Mouse (Mus musculus): ENCODE results near the gene Dagla. TPM values are rescaled to one million over a fixed set of nuclear protein-coding genes. Genes with fewer than 3 reads are reported as not detected.

Dagla gene
- polyA plus RNA-seq, 1 experiment from 2014 or later, result 3.2 TPM

DNA sequence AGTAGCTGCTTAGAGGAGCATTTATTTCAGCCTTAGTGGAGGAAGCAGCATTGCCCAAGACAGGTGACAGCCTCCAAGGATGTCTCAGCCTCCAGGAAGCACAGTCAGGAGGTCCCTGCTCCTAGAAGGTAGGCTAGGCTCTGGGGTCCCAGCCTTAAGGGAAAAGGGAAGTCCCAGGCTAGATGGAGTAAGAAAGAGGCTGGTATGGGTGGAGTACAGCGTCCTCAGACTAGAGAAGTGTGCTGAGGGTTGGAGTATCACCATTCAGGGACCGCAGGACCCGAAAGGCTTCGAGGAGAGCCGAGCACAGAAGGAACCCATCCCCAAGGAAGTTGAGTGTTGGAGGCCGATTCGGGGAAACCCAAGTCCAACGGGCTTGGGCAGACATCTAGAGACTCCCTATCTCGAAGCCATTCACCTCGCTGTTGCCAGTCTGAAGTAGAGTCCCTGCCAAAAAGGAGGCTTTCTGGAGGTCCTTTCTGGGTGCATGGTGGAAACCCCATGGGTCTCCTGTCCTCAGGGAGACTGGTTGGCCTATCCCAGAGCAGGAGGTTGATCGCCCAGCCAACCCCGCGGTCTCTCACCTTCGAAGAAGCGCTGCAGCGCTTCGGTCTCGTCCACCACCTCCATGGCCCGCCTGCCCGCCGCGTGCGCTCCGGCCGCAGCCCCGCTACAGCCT lies 64.6 kb downstream of the Dagla start:
- ATAC-seq (ENCODE audit: low read depth), result peak; percentile 3; the same call in 1 of the 2 replicates
- Histone ChIP-seq H3K4me2 (ENCODE audit: low read depth, low read length) (peak overlapping the region; percentile 87), H3K36me3 (ENCODE audit: control insufficient read depth, insufficient read depth, low read length) (no peaks in the 10 kb centered on the region), H3K27ac (ENCODE audit: low read length) (no peak overlapping the region), H3K9ac (ENCODE audit: low read length) (peak overlapping the region; percentile 72), H3K4me1 (replicated peaks; ENCODE audit: control insufficient read depth, insufficient read depth, low read length) (peaks cover 18% of the 10 kb centered on the region), H3K4me3 (ENCODE audit: low read length) (peak overlapping the region; percentile 51), H3K27me3 (ENCODE audit: control insufficient read depth, insufficient read depth, low read depth, low read length) (no peaks in the 10 kb centered on the region), H3K9me3 (ENCODE audit: control insufficient read depth, low read length) (no peaks in the 10 kb centered on the region)
- 1% methylated on average over 26 of the region's 26 CpGs for WGBS

DNA sequence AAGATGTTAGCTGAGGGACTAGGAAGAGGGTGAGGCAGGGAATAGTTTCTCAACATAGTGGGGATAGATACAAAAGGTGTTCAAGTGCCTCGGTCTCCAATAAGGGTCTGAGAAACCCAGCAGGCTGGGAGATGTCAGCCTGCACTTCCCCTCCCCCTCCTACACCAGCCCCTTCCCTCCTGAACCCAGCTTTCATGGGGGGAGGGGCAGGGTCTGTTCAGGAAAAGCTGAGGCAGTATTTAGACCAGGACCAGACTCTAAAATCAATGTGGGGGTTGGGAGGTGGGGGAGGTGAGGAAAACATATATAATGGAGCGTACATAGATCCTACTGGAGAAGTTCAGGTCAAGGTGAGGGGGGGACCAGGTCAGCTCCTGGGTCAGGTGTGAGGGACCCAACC lies 65.3 kb downstream of the Dagla start:
- no peak overlapping the region for H3K27ac ChIP-seq (ENCODE audit: low read length)
- H3K4me1 ChIP-seq (replicated peaks; ENCODE audit: control insufficient read depth, insufficient read depth, low read length), result peaks cover 18% of the 10 kb centered on the region
- H3K4me3 ChIP-seq (ENCODE audit: low read length), result peak overlapping the region; percentile 51
- no peaks in the 10 kb centered on the region for H3K9me3 ChIP-seq (ENCODE audit: control insufficient read depth, low read length)
- H3K4me2 ChIP-seq (ENCODE audit: low read depth, low read length), result peak overlapping the region; percentile 87
- ATAC-seq (ENCODE audit: low read depth), result no peak
- no peak overlapping the region for H3K9ac ChIP-seq (ENCODE audit: low read length)
- no peaks in the 10 kb centered on the region for H3K27me3 ChIP-seq (ENCODE audit: control insufficient read depth, insufficient read depth, low read depth, low read length)
- H3K36me3 ChIP-seq (ENCODE audit: control insufficient read depth, insufficient read depth, low read length), result no peaks in the 10 kb centered on the region
- 37% methylated on average over 2 of the region's 2 CpGs for WGBS

DNA sequence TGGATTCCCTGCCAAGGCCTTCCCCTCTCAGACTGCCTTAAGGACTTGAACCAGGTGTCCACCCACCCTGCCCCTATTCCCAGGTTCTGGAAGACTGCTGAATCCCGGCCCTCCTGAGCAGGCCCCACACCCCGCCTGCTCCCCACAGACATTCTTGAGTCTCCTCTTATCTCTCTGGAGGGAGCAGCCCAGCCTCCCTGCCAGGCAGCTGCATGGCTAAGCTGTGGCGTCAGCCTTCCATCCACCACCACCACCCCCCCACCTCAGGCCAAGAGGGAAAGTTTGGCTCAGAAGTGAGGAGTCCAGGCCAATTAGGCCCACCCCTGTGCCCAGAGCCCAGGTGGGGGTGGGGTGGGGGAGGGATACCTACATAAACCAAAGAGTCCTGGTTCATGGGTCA lies 66.2 kb downstream of the Dagla start:
- 23% methylated on average over 3 of the region's 3 CpGs for WGBS
- ATAC-seq (ENCODE audit: low read depth), result peak; percentile 36
- no peaks in the 10 kb centered on the region for H3K36me3 ChIP-seq (ENCODE audit: control insufficient read depth, insufficient read depth, low read length)
- H3K4me3 ChIP-seq (ENCODE audit: low read length), result no peak overlapping the region
- no peak overlapping the region for H3K4me2 ChIP-seq (ENCODE audit: low read depth, low read length)
- no peaks in the 10 kb centered on the region for H3K9me3 ChIP-seq (ENCODE audit: control insufficient read depth, low read length)
- H3K4me1 ChIP-seq (replicated peaks; ENCODE audit: control insufficient read depth, insufficient read depth, low read length), result peaks cover 18% of the 10 kb centered on the region
- no peak overlapping the region for H3K27ac ChIP-seq (ENCODE audit: low read length)
- no peaks in the 10 kb centered on the region for H3K27me3 ChIP-seq (ENCODE audit: control insufficient read depth, insufficient read depth, low read depth, low read length)
- no peak overlapping the region for H3K9ac ChIP-seq (ENCODE audit: low read length)

DNA sequence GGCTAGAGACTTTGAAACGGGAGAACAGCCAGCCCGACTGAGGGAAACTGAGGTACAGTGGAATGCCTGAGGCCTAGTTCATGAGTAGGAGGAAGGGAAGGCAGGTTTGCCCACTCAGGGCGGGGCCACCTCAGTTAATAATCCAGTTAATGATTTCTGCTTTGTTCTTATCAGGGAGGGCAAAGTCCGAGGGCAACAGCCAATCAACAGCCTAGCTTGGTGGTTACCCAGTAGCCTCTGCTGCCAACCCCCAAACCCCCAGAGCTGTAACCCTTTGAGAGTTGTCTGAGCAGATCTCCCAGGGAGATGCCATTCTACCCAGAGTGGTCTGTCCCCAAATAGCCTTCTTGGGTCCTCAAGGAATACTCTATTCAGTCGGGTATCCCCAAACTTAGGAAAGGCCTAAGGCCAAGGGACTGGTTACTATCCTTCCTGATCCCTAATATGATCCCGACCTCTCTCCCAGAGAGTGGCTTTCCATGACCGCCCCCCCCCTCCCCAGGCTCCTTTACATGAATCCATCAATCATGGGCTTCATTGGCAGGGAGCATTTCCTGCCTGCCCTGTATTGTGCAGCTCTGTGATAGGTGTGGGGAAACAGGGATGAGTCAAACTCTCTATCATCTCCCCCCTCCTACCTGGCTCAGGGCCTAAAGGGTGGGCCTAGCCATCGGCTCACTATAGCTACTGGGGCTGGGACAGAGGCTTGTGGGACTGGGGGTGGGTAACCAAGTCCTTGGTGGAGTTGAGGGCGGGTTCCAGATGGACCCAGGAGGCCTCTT lies 68.7 kb downstream of the Dagla start:
- no peak for ATAC-seq (ENCODE audit: low read depth)

DNA sequence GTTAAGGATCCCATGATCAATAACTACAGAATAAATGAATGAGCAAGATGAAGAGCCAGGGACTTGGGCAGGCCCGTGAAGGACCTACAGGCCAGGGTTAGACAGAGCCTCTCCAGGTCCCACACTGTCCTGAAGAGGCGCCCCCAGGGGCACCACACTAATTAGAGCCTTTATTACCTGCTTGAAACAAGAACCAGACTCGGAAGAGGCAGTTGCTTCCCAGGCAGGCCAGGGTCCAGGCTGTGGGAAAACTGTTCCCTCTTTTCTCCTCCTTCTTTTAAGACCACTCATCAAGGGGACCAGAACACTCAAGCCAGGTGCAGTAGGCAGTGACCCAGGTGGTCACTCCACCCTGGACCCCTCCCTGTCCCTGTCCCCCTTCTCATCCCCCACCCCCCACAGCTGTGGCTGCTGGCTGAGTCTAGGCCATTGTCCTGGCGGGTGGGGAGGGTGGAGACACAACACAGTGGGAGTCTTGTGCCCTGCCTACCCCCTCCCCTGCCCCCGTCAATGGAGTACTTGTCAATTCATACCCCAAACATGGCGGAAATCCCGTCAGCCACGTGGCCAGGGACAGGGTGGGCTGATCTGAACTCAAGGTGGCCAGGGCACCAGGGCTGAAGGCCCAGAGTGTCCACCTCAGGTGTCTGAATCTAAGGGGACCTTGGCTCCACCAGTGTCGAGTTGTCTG lies 72.2 kb downstream of the Dagla start:
- Histone ChIP-seq H3K9ac (ENCODE audit: low read length) (no peak overlapping the region), H3K4me2 (ENCODE audit: low read depth, low read length) (no peak overlapping the region), H3K4me1 (replicated peaks; ENCODE audit: control insufficient read depth, insufficient read depth, low read length) (no peaks in the 10 kb centered on the region), H3K27me3 (ENCODE audit: control insufficient read depth, insufficient read depth, low read depth, low read length) (no peaks in the 10 kb centered on the region), H3K27ac (ENCODE audit: low read length) (no peak overlapping the region), H3K4me3 (ENCODE audit: low read length) (no peak overlapping the region), H3K9me3 (ENCODE audit: control insufficient read depth, low read length) (no peaks in the 10 kb centered on the region), H3K36me3 (ENCODE audit: control insufficient read depth, insufficient read depth, low read length) (no peaks in the 10 kb centered on the region)
- 53% methylated on average over 9 of the region's 9 CpGs for WGBS
- no peak for ATAC-seq (ENCODE audit: low read depth)

More for the DNA sequence above, 68.7 kb downstream of the Dagla start:
- Histone ChIP-seq H3K4me3 (ENCODE audit: low read length) (no peak overlapping the region), H3K9me3 (ENCODE audit: control insufficient read depth, low read length) (no peaks in the 10 kb centered on the region), H3K9ac (ENCODE audit: low read length) (no peak overlapping the region), H3K27me3 (ENCODE audit: control insufficient read depth, insufficient read depth, low read depth, low read length) (no peaks in the 10 kb centered on the region), H3K4me2 (ENCODE audit: low read depth, low read length) (no peak overlapping the region), H3K4me1 (replicated peaks; ENCODE audit: control insufficient read depth, insufficient read depth, low read length) (peaks cover 18% of the 10 kb centered on the region), H3K36me3 (ENCODE audit: control insufficient read depth, insufficient read depth, low read length) (no peaks in the 10 kb centered on the region), H3K27ac (ENCODE audit: low read length) (no peak overlapping the region)
- WGBS, result 69% methylated on average over 9 of the region's 9 CpGs

DNA sequence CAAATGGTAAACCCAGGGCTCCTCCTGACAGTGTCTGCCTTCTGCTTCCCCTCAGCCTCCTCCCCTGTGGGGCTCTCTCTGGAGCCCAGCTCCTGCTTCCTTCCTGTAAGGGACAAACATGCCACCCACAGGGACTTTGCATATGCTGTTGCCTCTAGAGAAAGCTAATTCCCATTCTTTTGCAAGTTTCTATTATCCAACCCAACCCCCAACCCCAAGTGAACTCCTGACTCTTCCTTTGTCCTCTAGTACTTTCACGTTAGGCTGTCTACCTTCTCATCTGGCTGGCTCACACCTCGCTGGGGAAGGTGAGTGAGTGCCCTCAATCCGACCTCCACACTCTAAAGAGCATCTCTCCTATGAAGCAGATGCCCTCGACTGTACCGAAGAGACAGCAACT lies 72.8 kb downstream of the Dagla start:
- Histone ChIP-seq H3K27me3 (ENCODE audit: control insufficient read depth, insufficient read depth, low read depth, low read length) (no peaks in the 10 kb centered on the region), H3K4me1 (replicated peaks; ENCODE audit: control insufficient read depth, insufficient read depth, low read length) (no peaks in the 10 kb centered on the region), H3K36me3 (ENCODE audit: control insufficient read depth, insufficient read depth, low read length) (no peaks in the 10 kb centered on the region), H3K4me2 (ENCODE audit: low read depth, low read length) (no peak overlapping the region), H3K9me3 (ENCODE audit: control insufficient read depth, low read length) (no peaks in the 10 kb centered on the region), H3K9ac (ENCODE audit: low read length) (no peak overlapping the region), H3K4me3 (ENCODE audit: low read length) (no peak overlapping the region), H3K27ac (ENCODE audit: low read length) (no peak overlapping the region)
- WGBS, result 39% methylated on average over 5 of the region's 5 CpGs
- no peak for ATAC-seq (ENCODE audit: low read depth)

DNA sequence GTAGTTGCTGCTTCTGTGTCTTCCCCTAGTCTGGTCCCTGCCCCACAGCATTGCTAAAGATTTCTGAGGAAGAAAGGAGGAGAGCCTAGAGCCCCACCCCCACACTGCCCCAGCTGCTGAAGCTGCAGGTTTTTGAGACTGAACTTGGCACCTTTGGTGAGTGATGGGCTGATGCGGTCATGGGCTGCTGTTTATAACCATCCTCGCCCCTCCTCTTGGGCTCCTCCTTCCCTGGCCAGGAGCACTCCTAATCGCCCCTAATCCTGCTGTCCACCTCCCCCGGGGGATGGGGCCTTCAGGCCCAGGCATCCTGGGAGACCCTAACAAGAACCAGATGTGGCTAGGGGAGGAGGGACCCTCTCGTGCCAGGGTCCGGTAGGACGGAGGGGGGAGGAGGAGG lies 73.7 kb downstream of the Dagla start:
- Histone ChIP-seq H3K9ac (ENCODE audit: low read length) (no peak overlapping the region), H3K27me3 (ENCODE audit: control insufficient read depth, insufficient read depth, low read depth, low read length) (no peaks in the 10 kb centered on the region), H3K4me2 (ENCODE audit: low read depth, low read length) (no peak overlapping the region), H3K4me3 (ENCODE audit: low read length) (no peak overlapping the region), H3K9me3 (ENCODE audit: control insufficient read depth, low read length) (no peaks in the 10 kb centered on the region), H3K36me3 (ENCODE audit: control insufficient read depth, insufficient read depth, low read length) (no peaks in the 10 kb centered on the region), H3K27ac (ENCODE audit: low read length) (no peak overlapping the region), H3K4me1 (replicated peaks; ENCODE audit: control insufficient read depth, insufficient read depth, low read length) (no peaks in the 10 kb centered on the region)
- ATAC-seq (ENCODE audit: low read depth), result peak; percentile 46; the same call in 1 of the 2 replicates
- WGBS, result 22% methylated on average over 7 of the region's 7 CpGs

DNA sequence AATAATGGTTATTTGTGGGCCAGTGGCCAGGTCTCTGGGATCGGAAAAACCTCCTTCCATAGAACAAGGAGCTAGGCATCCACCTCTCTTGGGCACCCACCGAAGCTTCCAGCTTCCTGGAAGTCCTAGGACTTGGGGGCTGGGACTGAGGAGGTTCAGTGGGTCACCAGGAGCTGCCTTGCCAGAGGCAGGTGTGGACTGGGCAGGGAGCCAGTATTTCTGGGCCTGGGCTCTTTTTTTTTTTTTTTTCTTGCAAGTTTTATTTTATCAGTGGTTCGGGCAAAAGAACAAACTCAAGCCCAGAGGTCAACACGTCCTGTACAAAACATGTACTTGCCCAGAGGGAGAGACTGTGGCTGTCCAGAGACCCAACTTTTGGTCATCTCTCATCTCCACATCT lies 78.9 kb downstream of the Dagla start:
- WGBS, result 37% methylated on average over 4 of the region's 4 CpGs
- Histone ChIP-seq H3K36me3 (ENCODE audit: control insufficient read depth, insufficient read depth, low read length) (no peaks in the 10 kb centered on the region), H3K9me3 (ENCODE audit: control insufficient read depth, low read length) (no peaks in the 10 kb centered on the region), H3K4me3 (ENCODE audit: low read length) (no peak overlapping the region), H3K9ac (ENCODE audit: low read length) (no peak overlapping the region), H3K4me2 (ENCODE audit: low read depth, low read length) (peak overlapping the region; percentile 40), H3K27me3 (ENCODE audit: control insufficient read depth, insufficient read depth, low read depth, low read length) (no peaks in the 10 kb centered on the region), H3K27ac (ENCODE audit: low read length) (peak overlapping the region; percentile 56), H3K4me1 (replicated peaks; ENCODE audit: control insufficient read depth, insufficient read depth, low read length) (peaks cover 15% of the 10 kb centered on the region)
- 0 out of 2 replicates have a peak, but pooled peaks have one; percentile 50 for ATAC-seq (ENCODE audit: low read depth)

All from lung, embryonic 16.5 days (tissue).